Mouse (Mus musculus) left cerebral cortex, adult 9 months (tissue): ENCODE results near the gene Ankrd13d.

Experiments used
- DNase-seq, 2 experiments: peaks; one replicate each; pipeline ENCODE4 v3.0.0; 2022; ENCODE audit warnings: low spot score in 2 of 2

Gene Ankrd13d

DNA sequence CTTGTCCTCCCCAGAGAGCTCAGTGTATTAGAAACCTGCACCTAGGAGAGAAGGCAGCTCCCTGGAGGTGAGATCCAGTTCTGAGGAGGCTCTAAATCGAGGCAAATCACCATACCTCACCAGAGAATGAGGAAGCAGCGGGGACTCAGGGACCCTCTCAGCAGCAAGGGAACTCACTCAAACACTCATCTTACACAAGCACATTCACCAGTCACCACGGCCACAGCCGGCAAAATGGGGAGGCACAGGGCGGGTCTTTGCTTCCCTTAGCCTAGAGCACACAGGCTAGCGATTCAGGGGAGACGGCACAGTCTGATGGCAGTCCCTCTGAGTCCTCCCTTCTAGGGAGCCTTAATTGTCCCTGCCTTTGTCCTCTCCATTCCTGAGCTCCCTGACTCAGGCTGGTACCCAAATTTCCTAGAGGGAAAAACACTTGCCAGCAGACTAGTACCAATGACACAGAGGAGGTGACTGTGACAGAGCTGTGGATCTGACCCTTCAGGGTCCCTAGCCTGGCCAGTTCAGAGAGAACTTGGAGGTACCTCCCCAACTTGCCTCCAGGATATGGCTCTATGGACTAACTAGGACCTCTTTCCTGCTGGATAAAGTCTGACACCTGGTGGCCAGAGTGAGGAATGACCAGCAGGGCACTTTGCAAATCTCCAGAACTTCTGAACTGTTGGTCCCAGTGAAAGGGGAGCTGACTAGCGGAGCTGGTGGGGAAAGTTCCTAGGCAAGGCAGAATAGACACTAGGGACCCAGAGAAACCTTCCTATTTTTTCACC, 54.9 kb downstream of the Ankrd13d start:
- peak in 1 of 2 experiments; percentile 79 for DNase-seq

DNA sequence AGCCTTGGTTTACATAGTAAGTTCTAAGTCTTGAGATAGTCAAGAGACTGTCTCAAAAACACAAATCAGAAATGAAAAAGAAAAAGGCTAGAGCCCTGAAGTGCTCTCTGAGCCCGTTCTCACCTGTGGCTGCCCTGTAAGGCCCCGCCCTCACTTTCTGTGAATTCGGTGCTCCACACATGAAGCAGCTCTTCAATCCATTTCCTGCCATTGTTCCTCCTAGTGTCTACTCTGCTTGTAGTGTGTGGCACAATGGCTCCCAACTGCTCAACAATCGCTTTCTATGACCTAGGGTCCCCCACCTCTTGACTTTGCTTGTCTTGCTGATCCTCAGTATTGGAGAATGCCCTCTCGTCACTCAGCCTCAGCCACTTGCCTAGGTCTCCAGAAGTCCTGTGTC, 55.5 kb downstream of the Ankrd13d start:
- no peak for DNase-seq

- DNase-seq, result no peak
Observed at GRCm38 (mm10) chr19:4226779-4227178, 56.2 kb downstream of the Ankrd13d start.

GRCm38 (mm10) chr19:4222165-4222564, 60.8 kb downstream of the Ankrd13d start:
- DNase-seq, result no peak

GRCm38 (mm10) chr19:4220957-4221743, 61.8 kb downstream of the Ankrd13d start:
- no peak for DNase-seq

GRCm38 (mm10) chr19:4220416-4220815, 62.5 kb downstream of the Ankrd13d start:
- DNase-seq, result no peak
